Mouse (Mus musculus) ovary, adult 10 weeks (tissue): ENCODE data around the gene H60b. TPM values are rescaled to one million over a fixed set of nuclear protein-coding genes. Genes with fewer than 3 reads are reported as not detected.

Experiments used
- polyA plus RNA-seq: library from polyadenylated mRNA; stranded (reverse); fragments of 350-450 nt; fragmentation: Illumina TruSeq; extraction: RNeasy Lipid Tissue Mini Kit (QIAGEN cat#74804); gene quantifications from one replicate; pipeline ENCODE4 v1.2.3, GENCODE M21; 2014

H60b gene
- polyA plus RNA-seq: 25.1 TPM

GRCm38 (mm10) chr10:22158310-22158999, at the start of gene H60b, which contains the start of gene Raet1e:
Gene H60b (plus strand): TSS chr10:22158586.
Gene Raet1e (plus strand): TSS chr10:22158569.

DNA sequence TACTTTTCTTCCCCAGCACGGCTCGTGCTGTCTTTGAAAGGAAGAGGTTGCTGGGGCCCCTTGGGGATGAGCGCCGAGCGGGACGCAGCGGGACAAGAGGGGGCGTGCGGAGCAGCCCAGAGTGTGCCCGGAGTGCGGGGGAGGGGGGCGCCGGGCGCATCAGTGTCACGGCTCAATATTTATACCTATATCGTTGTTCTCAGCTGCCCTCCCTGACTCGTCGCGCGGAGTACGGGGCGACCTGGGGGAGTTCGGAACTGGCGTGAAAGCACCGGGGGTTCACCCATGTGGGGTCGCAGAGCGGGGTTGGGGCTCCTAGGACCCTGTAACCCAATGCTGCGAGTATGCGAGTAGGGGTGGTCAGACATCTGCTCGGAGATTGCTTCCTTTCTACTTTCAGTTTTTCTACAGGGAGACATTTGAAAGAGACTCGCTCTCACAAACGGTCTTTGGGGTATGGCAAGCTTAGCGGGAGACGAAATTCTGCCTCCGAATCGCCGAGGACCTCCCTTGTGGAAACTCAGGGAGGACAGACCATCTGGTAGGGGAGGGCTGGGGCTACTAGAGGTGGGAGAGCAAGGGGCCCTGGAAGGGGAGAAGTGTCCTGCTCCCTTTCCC, 9.2 kb upstream of the H60b start, which contains the start of gene E030030I06Rik:
Gene E030030I06Rik (minus strand): TSS at position 198 of the 618 bp plus-strand sequence.

Other genes with a start within 250 kb of the H60b start
- gene 4930444G20Rik, start 90.5 kb upstream of the H60b start, polyA plus RNA-seq: not detected
- gene E030030I06Rik, start 9.3 kb upstream of the H60b start, polyA plus RNA-seq: 0.86 TPM
- gene Raet1e, start within 50 bp of the H60b start, polyA plus RNA-seq: 13.8 TPM
- gene Raet1d, start 202.0 kb downstream of the H60b start, polyA plus RNA-seq: 25.5 TPM